Mouse (Mus musculus): ENCODE results near the gene Stard7. TPM values are rescaled to one million over a fixed set of nuclear protein-coding genes. Genes with fewer than 3 reads are reported as not detected.
A peak's percentile ranks its signal among the peaks of the same experiment; 100 is the strongest.

The Stard7 gene
- polyA plus RNA-seq, 1 experiment from 2014 or later, result 101 TPM

- no peak for ATAC-seq (replicated peaks; ENCODE audit: insufficient number of reproducible peaks, low FRiP score, low TSS enrichment)
- Histone ChIP-seq H3K4me1 (ENCODE audit: control insufficient read depth, insufficient read depth, low read length) (peaks cover under 1% of the 10 kb centered on the region; the same call in 1 of the 2 replicates), H3K9me3 (replicated peaks; ENCODE audit: control insufficient read depth, low read length) (no peaks in the 10 kb centered on the region), H3K27me3 (ENCODE audit: control insufficient read depth, insufficient read depth, low read length) (no peaks in the 10 kb centered on the region), H3K36me3 (ENCODE audit: control insufficient read depth, insufficient read depth, low read length) (no peaks in the 10 kb centered on the region), H3K4me2 (no peak overlapping the region), H3K27ac (ENCODE audit: low read depth, low read length) (no peak overlapping the region), H3K9ac (ENCODE audit: low read depth, low read length) (no peak overlapping the region), H3K4me3 (ENCODE audit: low read depth, low read length) (no peak overlapping the region)
- WGBS (ENCODE audit: insufficient replicate concordance), result 89% methylated on average over 2 of the region's 2 CpGs
Measured at GRCm38 (mm10) chr2:127308660-127309059, 38.6 kb downstream of the Stard7 start.

- 42% methylated on average over 2 of the region's 2 CpGs for WGBS (ENCODE audit: insufficient replicate concordance)
- Histone ChIP-seq H3K9me3 (replicated peaks; ENCODE audit: control insufficient read depth, low read length) (no peaks in the 10 kb centered on the region), H3K4me1 (ENCODE audit: control insufficient read depth, insufficient read depth, low read length) (peaks cover 2% of the 10 kb centered on the region; the same call in 1 of the 2 replicates), H3K9ac (ENCODE audit: low read depth, low read length) (no peak overlapping the region), H3K27ac (ENCODE audit: low read depth, low read length) (no peak overlapping the region), H3K27me3 (ENCODE audit: control insufficient read depth, insufficient read depth, low read length) (no peaks in the 10 kb centered on the region), H3K36me3 (ENCODE audit: control insufficient read depth, insufficient read depth, low read length) (no peaks in the 10 kb centered on the region), H3K4me3 (ENCODE audit: low read depth, low read length) (no peak overlapping the region), H3K4me2 (no peak overlapping the region)
- ATAC-seq (replicated peaks; ENCODE audit: insufficient number of reproducible peaks, low FRiP score, low TSS enrichment), result no peak
Measured at GRCm38 (mm10) chr2:127310246-127310645, 40.2 kb downstream of the Stard7 start.

GRCm38 (mm10) chr2:127310685-127311084 is 40.7 kb downstream of the Stard7 start:
- peaks cover 2% of the 10 kb centered on the region; the same call in 1 of the 2 replicates for H3K4me1 ChIP-seq (ENCODE audit: control insufficient read depth, insufficient read depth, low read length)
- H3K4me2 ChIP-seq, result no peak overlapping the region
- WGBS (ENCODE audit: insufficient replicate concordance), result 84% methylated on average over 7 of the region's 7 CpGs
- no peaks in the 10 kb centered on the region for H3K36me3 ChIP-seq (ENCODE audit: control insufficient read depth, insufficient read depth, low read length)
- H3K27me3 ChIP-seq (ENCODE audit: control insufficient read depth, insufficient read depth, low read length), result no peaks in the 10 kb centered on the region
- H3K4me3 ChIP-seq (ENCODE audit: low read depth, low read length), result no peak overlapping the region
- no peaks in the 10 kb centered on the region for H3K9me3 ChIP-seq (replicated peaks; ENCODE audit: control insufficient read depth, low read length)
- no peak overlapping the region for H3K27ac ChIP-seq (ENCODE audit: low read depth, low read length)
- ATAC-seq (replicated peaks; ENCODE audit: insufficient number of reproducible peaks, low FRiP score, low TSS enrichment), result no peak
- H3K9ac ChIP-seq (ENCODE audit: low read depth, low read length), result no peak overlapping the region

GRCm38 (mm10) chr2:127311193-127311592 is 41.2 kb downstream of the Stard7 start:
- Histone ChIP-seq H3K4me2 (no peak overlapping the region), H3K4me3 (ENCODE audit: low read depth, low read length) (no peak overlapping the region), H3K36me3 (ENCODE audit: control insufficient read depth, insufficient read depth, low read length) (no peaks in the 10 kb centered on the region), H3K27me3 (ENCODE audit: control insufficient read depth, insufficient read depth, low read length) (no peaks in the 10 kb centered on the region), H3K9me3 (replicated peaks; ENCODE audit: control insufficient read depth, low read length) (no peaks in the 10 kb centered on the region), H3K9ac (ENCODE audit: low read depth, low read length) (no peak overlapping the region), H3K4me1 (ENCODE audit: control insufficient read depth, insufficient read depth, low read length) (peaks cover 2% of the 10 kb centered on the region; the same call in 1 of the 2 replicates), H3K27ac (ENCODE audit: low read depth, low read length) (no peak overlapping the region)
- ATAC-seq (replicated peaks; ENCODE audit: insufficient number of reproducible peaks, low FRiP score, low TSS enrichment), result no peak
- WGBS (ENCODE audit: insufficient replicate concordance), result 74% methylated on average over 1 of the region's 1 CpGs

- 82% methylated on average over 4 of the region's 4 CpGs for WGBS (ENCODE audit: insufficient replicate concordance)
- no peak for ATAC-seq (replicated peaks; ENCODE audit: insufficient number of reproducible peaks, low FRiP score, low TSS enrichment)
- H3K4me2 ChIP-seq, result no peak overlapping the region
- H3K27ac ChIP-seq (ENCODE audit: low read depth, low read length), result no peak overlapping the region
- no peak overlapping the region for H3K4me3 ChIP-seq (ENCODE audit: low read depth, low read length)
- H3K27me3 ChIP-seq (ENCODE audit: control insufficient read depth, insufficient read depth, low read length), result no peaks in the 10 kb centered on the region
- peaks cover 2% of the 10 kb centered on the region; the same call in 1 of the 2 replicates for H3K4me1 ChIP-seq (ENCODE audit: control insufficient read depth, insufficient read depth, low read length)
- H3K9me3 ChIP-seq (replicated peaks; ENCODE audit: control insufficient read depth, low read length), result no peaks in the 10 kb centered on the region
- H3K36me3 ChIP-seq (ENCODE audit: control insufficient read depth, insufficient read depth, low read length), result no peaks in the 10 kb centered on the region
- H3K9ac ChIP-seq (ENCODE audit: low read depth, low read length), result no peak overlapping the region
Measured at GRCm38 (mm10) chr2:127312801-127313200, 42.8 kb downstream of the Stard7 start.

- 66% methylated on average over 4 of the region's 4 CpGs for WGBS (ENCODE audit: insufficient replicate concordance)
- no peak overlapping the region for H3K4me2 ChIP-seq
- H3K4me1 ChIP-seq (ENCODE audit: control insufficient read depth, insufficient read depth, low read length), result peaks cover 2% of the 10 kb centered on the region; the same call in 1 of the 2 replicates
- H3K9me3 ChIP-seq (replicated peaks; ENCODE audit: control insufficient read depth, low read length), result no peaks in the 10 kb centered on the region
- no peak overlapping the region for H3K9ac ChIP-seq (ENCODE audit: low read depth, low read length)
- H3K27me3 ChIP-seq (ENCODE audit: control insufficient read depth, insufficient read depth, low read length), result no peaks in the 10 kb centered on the region
- no peaks in the 10 kb centered on the region for H3K36me3 ChIP-seq (ENCODE audit: control insufficient read depth, insufficient read depth, low read length)
- no peak overlapping the region for H3K4me3 ChIP-seq (ENCODE audit: low read depth, low read length)
- peak overlapping the region; percentile 85 for H3K27ac ChIP-seq (ENCODE audit: low read depth, low read length)
- no peak for ATAC-seq (replicated peaks; ENCODE audit: insufficient number of reproducible peaks, low FRiP score, low TSS enrichment)
Measured at GRCm38 (mm10) chr2:127313878-127314277, 43.9 kb downstream of the Stard7 start.

- peaks cover 2% of the 10 kb centered on the region; the same call in 1 of the 2 replicates for H3K4me1 ChIP-seq (ENCODE audit: control insufficient read depth, insufficient read depth, low read length)
- no peak overlapping the region for H3K9ac ChIP-seq (ENCODE audit: low read depth, low read length)
- H3K9me3 ChIP-seq (replicated peaks; ENCODE audit: control insufficient read depth, low read length), result no peaks in the 10 kb centered on the region
- no peak overlapping the region for H3K4me3 ChIP-seq (ENCODE audit: low read depth, low read length)
- peak; percentile 82 for ATAC-seq (replicated peaks; ENCODE audit: insufficient number of reproducible peaks, low FRiP score, low TSS enrichment)
- WGBS (ENCODE audit: insufficient replicate concordance), result 45% methylated on average over 6 of the region's 6 CpGs
- no peaks in the 10 kb centered on the region for H3K27me3 ChIP-seq (ENCODE audit: control insufficient read depth, insufficient read depth, low read length)
- H3K36me3 ChIP-seq (ENCODE audit: control insufficient read depth, insufficient read depth, low read length), result no peaks in the 10 kb centered on the region
- H3K4me2 ChIP-seq, result no peak overlapping the region
- H3K27ac ChIP-seq (ENCODE audit: low read depth, low read length), result peak overlapping the region; percentile 85
Measured at GRCm38 (mm10) chr2:127314467-127315154, 44.6 kb downstream of the Stard7 start.

- Histone ChIP-seq H3K4me2 (no peak overlapping the region), H3K27ac (ENCODE audit: low read depth, low read length) (no peak overlapping the region), H3K9me3 (replicated peaks; ENCODE audit: control insufficient read depth, low read length) (no peaks in the 10 kb centered on the region), H3K4me1 (ENCODE audit: control insufficient read depth, insufficient read depth, low read length) (peaks cover 2% of the 10 kb centered on the region; the same call in 1 of the 2 replicates), H3K27me3 (ENCODE audit: control insufficient read depth, insufficient read depth, low read length) (no peaks in the 10 kb centered on the region), H3K9ac (ENCODE audit: low read depth, low read length) (no peak overlapping the region), H3K4me3 (ENCODE audit: low read depth, low read length) (no peak overlapping the region), H3K36me3 (ENCODE audit: control insufficient read depth, insufficient read depth, low read length) (no peaks in the 10 kb centered on the region)
- 76% methylated on average over 1 of the region's 1 CpGs for WGBS (ENCODE audit: insufficient replicate concordance)
- ATAC-seq (replicated peaks; ENCODE audit: insufficient number of reproducible peaks, low FRiP score, low TSS enrichment), result no peak; the same call in 1 of the 2 replicates
Measured at GRCm38 (mm10) chr2:127315155-127315470, 45.1 kb downstream of the Stard7 start.

- WGBS (ENCODE audit: insufficient replicate concordance), result 76% methylated on average over 5 of the region's 5 CpGs
- H3K36me3 ChIP-seq (ENCODE audit: control insufficient read depth, insufficient read depth, low read length), result no peaks in the 10 kb centered on the region
Measured at GRCm38 (mm10) chr2:127316431-127316830, 46.4 kb downstream of the Stard7 start.

More at GRCm38 (mm10) chr2:127316431-127316830, 46.4 kb downstream of the Stard7 start:
- Histone ChIP-seq H3K4me3 (ENCODE audit: low read depth, low read length) (no peak overlapping the region), H3K9me3 (replicated peaks; ENCODE audit: control insufficient read depth, low read length) (no peaks in the 10 kb centered on the region), H3K27ac (ENCODE audit: low read depth, low read length) (no peak overlapping the region), H3K4me2 (no peak overlapping the region), H3K9ac (ENCODE audit: low read depth, low read length) (no peak overlapping the region), H3K27me3 (ENCODE audit: control insufficient read depth, insufficient read depth, low read length) (no peaks in the 10 kb centered on the region), H3K4me1 (ENCODE audit: control insufficient read depth, insufficient read depth, low read length) (peaks cover 2% of the 10 kb centered on the region; the same call in 1 of the 2 replicates)
- ATAC-seq (replicated peaks; ENCODE audit: insufficient number of reproducible peaks, low FRiP score, low TSS enrichment), result no peak

Measured in heart, embryonic 11.5 days (tissue).